In genomic region chr17:23193441-23193840, GRCm38 (mm10) we compare ENCODE assay signal across 8 mouse cellular contexts. TPM values are rescaled to one million over a fixed set of nuclear protein-coding genes. Genes with fewer than 3 reads are reported as not detected.
DNase-seq lines count a peak whose midpoint lies in the region; ATAC-seq lines count a peak whose summit lies in the region.

No protein-coding gene starts in this region.

- no peaks in the 10 kb centered on the region for H3K27me3 ChIP-seq in forebrain, embryonic 15.5 days

- H3K4me1 ChIP-seq in forebrain, embryonic 15.5 days: peaks cover 16% of the 10 kb centered on the region

- no peaks in the 10 kb centered on the region for H3K9me3 ChIP-seq in forebrain, embryonic 15.5 days

- peak overlapping the region; percentile 66 for H3K27ac ChIP-seq in forebrain, embryonic 15.5 days (replicated peaks)

- H3K4me2 ChIP-seq in forebrain, embryonic 15.5 days (replicated peaks): peak overlapping the region; percentile 61

- peaks cover 8% of the 10 kb centered on the region for H3K36me3 ChIP-seq in forebrain, embryonic 15.5 days

- DNase-seq in MN1 (ENCODE audit: low spot score): peak; percentile 73
- DNase-seq in cerebellum, adult 11-12 months: peak; percentile 49
- DNase-seq in heart, postnatal 4 days: peak; percentile 62
- DNase-seq in layer of hippocampus, adult 9-11 months: peak; percentile 56
- DNase-seq in lung, postnatal 10 days: peak; percentile 54
- peak; percentile 6 for DNase-seq in ovary, postnatal 14 days (ENCODE audit: low spot score)
- peak; percentile 36 to 53 for DNase-seq in thymus, postnatal 36 days

- H3K4me3 ChIP-seq in forebrain, embryonic 15.5 days: peak overlapping the region; percentile 54

- 0% methylated on average over 11 of the region's 11 CpGs for WGBS in forebrain, embryonic 15.5 days

- peak; percentile 96 for ATAC-seq in forebrain, embryonic 15.5 days (replicated peaks)

- H3K9ac ChIP-seq in forebrain, embryonic 15.5 days (replicated peaks): peak overlapping the region; percentile 57

RNA-seq across cellular contexts. Expression of gene Zfp40, which starts 0.4 kb away (rescaled TPM):
- polyA plus RNA-seq in forebrain, embryonic 15.5 days (2015; fragmentation: Nextera tagmentation; extraction: Ambion mirVana): 30.7 and 33.1 TPM in 2 replicates
- total RNA-seq in heart, postnatal 4 days (2021): 1 to 10 TPM; 7.3 to 8.2 TPM

Comparison
In these comparisons a context has a peak if more than half of its experiments do, and no peak if none do; other contexts are left out.
1. Peak in every context shown above with its lines: DNase-seq, ATAC-seq, H3K4me3 ChIP-seq and H3K27ac ChIP-seq.
2. DNase-seq: peak in every context shown above with its lines; median percentile 73 in MN1; 62 in heart, postnatal 4 days; 56 in layer of hippocampus, adult 9-11 months; 54 in lung, postnatal 10 days; 49 in cerebellum, adult 11-12 months; 44 in thymus, postnatal 36 days; 6 in ovary, postnatal 14 days.